Mouse (Mus musculus) thymus, adult 2 months (tissue): ENCODE measurements at regions not wholly inside any gene's neighbourhood (a gene's known extent, or its start where the extent isn't known, plus 50 kb on each side); places are given as distances from the start of the nearest gene placed in this dataset.

Source experiments
- CTCF ChIP-seq: fragments of 200-500 bp; IDR thresholded peaks from 2 replicates; pipeline ENCODE4 v1.5.1; 2012; ENCODE audit warnings: mild to moderate bottlenecking, control low read depth, low read length, moderate library complexity, borderline replicate concordance; ENCODE audit not compliant: control insufficient read depth, poor library complexity, insufficient read depth; ENCODE audit errors: extremely low read depth
- POLR2A ChIP-seq: fragments of 200-500 bp; IDR thresholded peaks from 2 replicates; pipeline ENCODE4 v1.6.1; 2012; ENCODE audit warnings: mild to moderate bottlenecking, low read length, control low read depth, moderate library complexity; ENCODE audit not compliant: control insufficient read depth, poor library complexity, insufficient read depth; ENCODE audit errors: extremely low read depth

GRCm38 (mm10) chr1:161693768-161694160 is 94.5 kb downstream of the Fasl start:
- TF ChIP-seq POLR2A = no peak
- TF ChIP-seq CTCF = no peak
